Mouse (Mus musculus) heart, postnatal 0 days (tissue): ENCODE results near the gene Peak1.

Experiments used
- CTCF ChIP-seq: IDR thresholded peaks from 2 replicates; pipeline ENCODE4 v1.5.1; 2016; ENCODE audit warnings: antibody characterized with exemption, control low read depth, low read depth
- EP300 ChIP-seq: IDR thresholded peaks from 2 replicates; pipeline ENCODE4 v1.6.1; 2016; ENCODE audit warnings: antibody characterized with exemption, low read depth

DNA sequence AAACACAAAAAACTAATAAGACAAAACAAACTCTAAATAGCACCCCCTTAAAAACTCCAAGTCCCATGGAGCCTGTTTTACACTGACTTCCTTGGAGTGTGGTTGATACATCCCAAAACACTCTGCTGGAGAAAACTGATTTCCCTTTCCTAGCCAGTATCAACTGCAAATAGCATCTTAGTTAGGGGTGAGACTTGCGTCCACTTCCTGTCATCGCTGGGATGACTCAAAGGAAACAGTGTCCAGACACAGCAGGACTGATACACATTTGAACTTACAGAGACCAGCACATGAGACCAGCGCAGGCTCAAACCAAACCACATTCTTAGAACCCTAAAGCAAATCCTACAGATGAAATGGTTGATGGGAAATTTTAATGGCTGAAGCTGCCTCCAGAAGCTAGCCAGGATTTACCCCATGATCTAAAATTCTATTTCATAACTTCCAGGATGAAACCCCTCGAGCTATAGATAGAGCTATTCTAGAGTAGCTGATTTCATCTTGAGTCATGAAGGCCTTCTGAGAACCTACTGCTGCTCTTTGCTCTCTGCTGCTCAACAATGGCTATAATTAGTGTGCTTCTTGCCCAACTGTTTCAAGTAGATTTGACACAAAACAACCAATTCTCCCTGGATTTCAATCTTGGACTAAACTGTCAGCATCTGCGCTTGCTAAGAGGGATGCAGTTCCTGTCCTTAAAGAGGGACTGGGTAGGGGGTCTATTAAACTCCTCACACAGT is 152.2 kb downstream of the Peak1 start:
- TF ChIP-seq EP300 (no peak), CTCF (no peak)
